Mouse (Mus musculus): Measurements from ENCODE around the gene Psmb3. TPM values are rescaled to one million over a fixed set of nuclear protein-coding genes. Genes with fewer than 3 reads are reported as not detected.

Psmb3 gene
- total and polyA plus RNA-seq, 3 experiments: 560 to 1,251 (median 863) TPM

DNA sequence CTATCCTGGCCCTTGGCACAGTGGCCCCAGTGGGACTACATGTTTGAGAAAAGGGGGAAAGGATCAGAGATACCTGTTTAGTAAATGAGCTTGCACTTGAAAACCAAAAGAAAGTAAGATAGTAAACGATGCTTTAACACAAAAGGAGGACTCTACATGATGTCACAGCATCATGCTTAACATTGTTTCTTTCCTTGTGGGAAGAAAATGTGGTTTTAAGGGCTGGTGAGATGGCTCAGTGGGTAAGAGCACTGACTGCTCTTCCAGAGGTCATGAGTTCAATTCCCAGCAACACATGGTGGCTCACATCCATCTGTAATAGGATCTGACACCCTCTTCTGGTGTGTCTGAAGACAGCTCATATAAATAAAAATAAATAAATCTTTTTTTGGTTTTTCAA, 54.9 kb downstream of the Psmb3 start:
- in situ Hi-C loops (cut with MboI; ENCODE audit: low pct_ligation_motif_present, low pct_unique_long_range_greater_than_20kb, low sequenced_read_pairs): no loop called here
- Histone ChIP-seq H3K27me3 (replicated peaks) (no peaks in the 10 kb centered on the region), H3K9ac (ENCODE audit: insufficient read depth, low read depth) (no peak overlapping the region), H3K4me2 (ENCODE audit: insufficient read depth, low read depth, poor library complexity, severe bottlenecking) (no peak overlapping the region), H3K4me1 (ENCODE audit: control insufficient read depth in 1 of 2, insufficient read depth in 2 of 2) (no peaks in the 10 kb centered on the region), H3K79me2 (replicated peaks; ENCODE audit: control insufficient read depth, extremely low read depth, insufficient read depth, poor library complexity, severe bottlenecking) (no peaks in the 10 kb centered on the region), H3K9me3 (replicated peaks; ENCODE audit: low read length) (peaks cover 2% of the 10 kb centered on the region), H3K36me3 (replicated peaks in 1 of 2; ENCODE audit: control insufficient read depth in 1 of 2, insufficient read depth in 1 of 2, low read length in 1 of 2) (peaks cover 61 to 85% of the 10 kb centered on the region in 2 experiments), H3K4me3 (replicated peaks in 1 of 3; ENCODE audit: low read depth in 2 of 3, low read length in 2 of 3, poor library complexity in 1 of 3) (no peak overlapping the region), H3K27ac (ENCODE audit: insufficient read depth, low read depth) (no peak overlapping the region)
- DNase-seq (ENCODE audit: extremely low read depth): no peak
- TF ChIP-seq RCOR1 (conservative IDR thresholded peaks at IDR 0.05; ENCODE audit: low read depth, low read length): no peak
- TF ChIP-seq TBP (conservative IDR thresholded peaks at IDR 0.05; ENCODE audit: low read depth, low read length): peak; percentile 81; the same call in 1 of the 2 replicates
- dilution Hi-C loops (cut with MboI; ENCODE audit: extremely low pct_ligation_motif_present, extremely low pct_unique_long_range_greater_than_20kb, low sequenced_read_pairs): no loop called here

DNA sequence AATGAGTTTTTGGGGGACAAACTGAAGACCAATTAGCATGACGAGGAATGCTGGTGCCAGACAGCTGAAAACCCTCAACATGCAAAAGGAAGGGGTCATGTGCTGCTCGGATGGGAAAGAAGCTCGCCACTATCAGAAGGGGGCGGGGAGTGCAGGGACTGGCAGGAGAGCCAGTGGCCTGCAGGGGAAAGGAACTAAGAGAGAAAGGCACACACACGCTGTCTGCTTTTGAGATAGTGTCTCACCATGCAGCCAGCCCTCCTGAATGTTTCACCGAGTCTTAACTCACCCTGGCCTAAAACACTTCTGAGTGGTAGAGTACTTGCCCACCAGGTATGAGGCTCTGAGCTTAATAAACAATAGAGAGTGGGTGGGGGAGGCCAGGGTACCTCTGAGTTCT, 55.7 kb downstream of the Psmb3 start:
- H3K9me3 ChIP-seq (replicated peaks; ENCODE audit: low read length): peaks cover 2% of the 10 kb centered on the region
- H3K36me3 ChIP-seq (replicated peaks in 1 of 2; ENCODE audit: control insufficient read depth in 1 of 2, insufficient read depth in 1 of 2, low read length in 1 of 2): peaks cover 59 to 83% of the 10 kb centered on the region in 2 experiments
- DNase-seq (ENCODE audit: extremely low read depth): no peak
- dilution Hi-C loops (cut with MboI; ENCODE audit: extremely low pct_ligation_motif_present, extremely low pct_unique_long_range_greater_than_20kb, low sequenced_read_pairs) (no loop called here), in situ Hi-C loops (cut with MboI; ENCODE audit: low pct_ligation_motif_present, low pct_unique_long_range_greater_than_20kb, low sequenced_read_pairs) (no loop called here)
- no peaks in the 10 kb centered on the region for H3K79me2 ChIP-seq (replicated peaks; ENCODE audit: control insufficient read depth, extremely low read depth, insufficient read depth, poor library complexity, severe bottlenecking)
- no peak overlapping the region for H3K27ac ChIP-seq (ENCODE audit: insufficient read depth, low read depth)
- H3K9ac ChIP-seq (ENCODE audit: insufficient read depth, low read depth): no peak overlapping the region
- H3K27me3 ChIP-seq (replicated peaks): no peaks in the 10 kb centered on the region
- 0 out of 4 replicates have a peak, but pooled peaks cover 0 to under 1% of the 10 kb centered on the region in 2 experiments for H3K4me1 ChIP-seq (ENCODE audit: control insufficient read depth in 1 of 2, insufficient read depth in 2 of 2)
- H3K4me3 ChIP-seq (replicated peaks in 1 of 3; ENCODE audit: low read depth in 2 of 3, low read length in 2 of 3, poor library complexity in 1 of 3): no peak overlapping the region
- TF ChIP-seq NRF1 (IDR thresholded peaks at IDR 0.05; ENCODE audit: low read depth, low read length) (no peak), JUN (IDR thresholded peaks at IDR 0.05; ENCODE audit: insufficient read depth, low read depth, low read length) (no peak), MEF2A (IDR thresholded peaks at IDR 0.05; ENCODE audit: borderline replicate concordance, low read depth, low read length) (no peak), CHD2 (IDR thresholded peaks at IDR 0.05; ENCODE audit: low read length) (no peak), E2F4 (IDR thresholded peaks at IDR 0.05; ENCODE audit: insufficient replicate concordance, low read depth, low read length) (no peak), USF2 (conservative IDR thresholded peaks at IDR 0.05; ENCODE audit: low read depth, low read length) (no peak), ZMIZ1 (IDR thresholded peaks at IDR 0.05; ENCODE audit: low read depth, low read length) (no peak), HCFC1 (IDR thresholded peaks at IDR 0.05; ENCODE audit: low read depth, low read length) (no peak)
- no peak overlapping the region for H3K4me2 ChIP-seq (ENCODE audit: insufficient read depth, low read depth, poor library complexity, severe bottlenecking)

DNA sequence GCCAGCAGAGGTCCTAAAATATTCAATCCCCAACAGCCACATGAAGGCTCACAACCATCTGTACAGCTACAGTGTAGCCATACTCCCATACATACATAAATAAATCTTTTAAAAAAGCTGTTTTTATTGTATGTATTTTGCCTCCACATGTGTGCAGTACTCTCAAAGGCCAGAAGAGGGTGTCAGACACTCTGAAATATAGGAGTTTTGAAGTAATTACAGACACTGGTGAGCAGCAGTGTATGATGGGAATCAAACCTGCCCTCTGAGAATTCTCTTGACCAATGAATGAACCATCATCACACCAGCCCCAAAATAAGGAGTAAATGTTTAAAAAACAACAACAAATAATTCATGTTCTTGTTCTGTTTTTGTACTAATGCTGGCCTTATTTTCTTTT, 58.4 kb downstream of the Psmb3 start:
- Histone ChIP-seq H3K36me3 (replicated peaks in 1 of 2; ENCODE audit: control insufficient read depth in 1 of 2, insufficient read depth in 1 of 2, low read length in 1 of 2) (peaks cover 50 to 75% of the 10 kb centered on the region in 2 experiments), H3K4me1 (ENCODE audit: control insufficient read depth in 1 of 2, insufficient read depth in 2 of 2) (peaks cover 8 to 18% of the 10 kb centered on the region in 2 experiments), H3K27me3 (replicated peaks) (no peaks in the 10 kb centered on the region), H3K9me3 (replicated peaks; ENCODE audit: low read length) (peaks cover 2% of the 10 kb centered on the region), H3K4me2 (ENCODE audit: insufficient read depth, low read depth, poor library complexity, severe bottlenecking) (no peak overlapping the region), H3K79me2 (replicated peaks; ENCODE audit: control insufficient read depth, extremely low read depth, insufficient read depth, poor library complexity, severe bottlenecking) (peaks cover 17% of the 10 kb centered on the region), H3K27ac (ENCODE audit: insufficient read depth, low read depth) (no peak overlapping the region), H3K4me3 (replicated peaks in 1 of 3; ENCODE audit: low read depth in 2 of 3, low read length in 2 of 3, poor library complexity in 1 of 3) (no peak overlapping the region), H3K9ac (ENCODE audit: insufficient read depth, low read depth) (no peak overlapping the region)
- dilution Hi-C loops (cut with MboI; ENCODE audit: extremely low pct_ligation_motif_present, extremely low pct_unique_long_range_greater_than_20kb, low sequenced_read_pairs): no loop called here
- in situ Hi-C loops (cut with MboI; ENCODE audit: low pct_ligation_motif_present, low pct_unique_long_range_greater_than_20kb, low sequenced_read_pairs): no loop called here
- TF ChIP-seq CTCF (conservative IDR thresholded peaks at IDR 0.05 in 1 of 2, IDR thresholded peaks at IDR 0.05 in 1 of 2; ENCODE audit: low read depth in 2 of 2, low read length in 2 of 2): peak; percentile 18 to 55; a peak in 2 of 4 replicates
- TF ChIP-seq MEF2A (IDR thresholded peaks at IDR 0.05; ENCODE audit: borderline replicate concordance, low read depth, low read length): no peak
- no peak for TF ChIP-seq USF2 (conservative IDR thresholded peaks at IDR 0.05; ENCODE audit: low read depth, low read length)
- TF ChIP-seq RAD21 (IDR thresholded peaks at IDR 0.05; ENCODE audit: low read depth, low read length): peak; percentile 36
- DNase-seq (ENCODE audit: extremely low read depth): no peak

Other genes starting within 250 kb of the Psmb3 start
- 0.17 TPM in 1 of 2 replicates, not detected in the other for gene 4933428G20Rik, start 203.1 kb upstream of the Psmb3 start, total RNA-seq (2012; rRNA removed)
- not detected in 2 replicates for gene 4933428G20Rik, start 203.1 kb upstream of the Psmb3 start, total RNA-seq (2014; rRNA removed)
- 0.30 and 0.50 TPM in 2 replicates for gene 4933428G20Rik, start 203.1 kb upstream of the Psmb3 start, polyA plus RNA-seq (2012; ENCODE audit: insufficient read length, low read depth)
- 0.08 TPM in 2 replicates for gene Srcin1, start 127.2 kb upstream of the Psmb3 start, total RNA-seq (2012; rRNA removed)
- not detected in 2 replicates for gene Srcin1, start 127.2 kb upstream of the Psmb3 start, total RNA-seq (2014; rRNA removed)
- gene Srcin1, start 127.2 kb upstream of the Psmb3 start, polyA plus RNA-seq (2012; ENCODE audit: insufficient read length, low read depth): 0.09 and 0.12 TPM in 2 replicates
- gene Epop, start 73.7 kb upstream of the Psmb3 start, total RNA-seq (2012; rRNA removed): 4.2 and 5.0 TPM in 2 replicates
- gene Epop, start 73.7 kb upstream of the Psmb3 start, total RNA-seq (2014; rRNA removed): 1.7 and 2.1 TPM in 2 replicates
- 8.3 and 8.4 TPM in 2 replicates for gene Epop, start 73.7 kb upstream of the Psmb3 start, polyA plus RNA-seq (2012; ENCODE audit: insufficient read length, low read depth)
- 50.7 and 55.6 TPM in 2 replicates for gene Mllt6, start 40.0 kb upstream of the Psmb3 start, total RNA-seq (2012; rRNA removed)
- gene Mllt6, start 40.0 kb upstream of the Psmb3 start, total RNA-seq (2014; rRNA removed): 24.3 and 25.3 TPM in 2 replicates
- 38.3 and 43.0 TPM in 2 replicates for gene Mllt6, start 40.0 kb upstream of the Psmb3 start, polyA plus RNA-seq (2012; ENCODE audit: insufficient read length, low read depth)
- gene Cisd3, start 17.6 kb upstream of the Psmb3 start, total RNA-seq (2012; rRNA removed): 141 and 157 TPM in 2 replicates
- 63.8 and 66.1 TPM in 2 replicates for gene Cisd3, start 17.6 kb upstream of the Psmb3 start, total RNA-seq (2014; rRNA removed)
- gene Cisd3, start 17.6 kb upstream of the Psmb3 start, polyA plus RNA-seq (2012; ENCODE audit: insufficient read length, low read depth): 169 and 221 TPM in 2 replicates
- 5.6 and 7.9 TPM in 2 replicates for gene Pcgf2, start 2.9 kb upstream of the Psmb3 start, total RNA-seq (2012; rRNA removed)
- 0.81 and 0.99 TPM in 2 replicates for gene Pcgf2, start 2.9 kb upstream of the Psmb3 start, total RNA-seq (2014; rRNA removed)
- 16.3 and 19.5 TPM in 2 replicates for gene Pcgf2, start 2.9 kb upstream of the Psmb3 start, polyA plus RNA-seq (2012; ENCODE audit: insufficient read length, low read depth)
- gene Pip4k2b, start 41.3 kb downstream of the Psmb3 start, total RNA-seq (2012; rRNA removed): 28.7 and 30.8 TPM in 2 replicates
- gene Pip4k2b, start 41.3 kb downstream of the Psmb3 start, total RNA-seq (2014; rRNA removed): 20.3 and 23.3 TPM in 2 replicates
- gene Pip4k2b, start 41.3 kb downstream of the Psmb3 start, polyA plus RNA-seq (2012; ENCODE audit: insufficient read length, low read depth): 35.4 and 44.0 TPM in 2 replicates
- gene Cwc25, start 63.2 kb downstream of the Psmb3 start, total RNA-seq (2012; rRNA removed): 16.7 and 17.3 TPM in 2 replicates
- gene Cwc25, start 63.2 kb downstream of the Psmb3 start, total RNA-seq (2014; rRNA removed): 19.3 and 19.6 TPM in 2 replicates
- 21.5 and 21.7 TPM in 2 replicates for gene Cwc25, start 63.2 kb downstream of the Psmb3 start, polyA plus RNA-seq (2012; ENCODE audit: insufficient read length, low read depth)
- gene 1700001P01Rik, start 72.5 kb downstream of the Psmb3 start, total RNA-seq (2012; rRNA removed): 0.47 and 0.50 TPM in 2 replicates
- not detected in 2 replicates for gene 1700001P01Rik, start 72.5 kb downstream of the Psmb3 start, total RNA-seq (2014; rRNA removed)
- gene 1700001P01Rik, start 72.5 kb downstream of the Psmb3 start, polyA plus RNA-seq (2012; ENCODE audit: insufficient read length, low read depth): 0.41 TPM in 1 of 2 replicates, not detected in the other
- 2,073 and 2,338 TPM in 2 replicates for gene Rpl23, start 79.0 kb downstream of the Psmb3 start, total RNA-seq (2012; rRNA removed)
- gene Rpl23, start 79.0 kb downstream of the Psmb3 start, total RNA-seq (2014; rRNA removed): 1,878 and 2,226 TPM in 2 replicates
- gene Rpl23, start 79.0 kb downstream of the Psmb3 start, polyA plus RNA-seq (2012; ENCODE audit: insufficient read length, low read depth): 1,387 and 2,564 TPM in 2 replicates
- 16.8 and 18.6 TPM in 2 replicates for gene Lasp1, start 95.6 kb downstream of the Psmb3 start, total RNA-seq (2012; rRNA removed)
- gene Lasp1, start 95.6 kb downstream of the Psmb3 start, total RNA-seq (2014; rRNA removed): 12.3 and 12.5 TPM in 2 replicates
- 45.1 and 45.4 TPM in 2 replicates for gene Lasp1, start 95.6 kb downstream of the Psmb3 start, polyA plus RNA-seq (2012; ENCODE audit: insufficient read length, low read depth)
- 4.6 and 4.9 TPM in 2 replicates for gene B230217C12Rik, start 137.4 kb downstream of the Psmb3 start, total RNA-seq (2012; rRNA removed)
- 13.7 and 14.0 TPM in 2 replicates for gene B230217C12Rik, start 137.4 kb downstream of the Psmb3 start, total RNA-seq (2014; rRNA removed)
- 11.9 and 12.4 TPM in 2 replicates for gene B230217C12Rik, start 137.4 kb downstream of the Psmb3 start, polyA plus RNA-seq (2012; ENCODE audit: insufficient read length, low read depth)
- gene Fbxo47, start 180.8 kb downstream of the Psmb3 start, total RNA-seq (2012; rRNA removed): 0.80 and 1.1 TPM in 2 replicates
- 2.1 and 3.0 TPM in 2 replicates for gene Fbxo47, start 180.8 kb downstream of the Psmb3 start, total RNA-seq (2014; rRNA removed)
- 1.8 and 2.0 TPM in 2 replicates for gene Fbxo47, start 180.8 kb downstream of the Psmb3 start, polyA plus RNA-seq (2012; ENCODE audit: insufficient read length, low read depth)

Data from CH12.LX (cell line).